Mouse (Mus musculus) heart, adult 2 months (tissue): ENCODE results near the gene Dlx1.

Experiments
- CTCF ChIP-seq: fragments of 200-600 bp; IDR thresholded peaks from 2 replicates; pipeline ENCODE4 v1.8.1; 2022; ENCODE audit warnings: antibody characterized with exemption, mild to moderate bottlenecking, moderate library complexity
- POLR2A ChIP-seq: fragments of 200-500 bp; IDR thresholded peaks from 2 replicates; pipeline ENCODE4 v1.6.1; 2011; ENCODE audit warnings: mild to moderate bottlenecking, low read depth, low read length, control low read depth; ENCODE audit not compliant: insufficient read depth

- TF ChIP-seq POLR2A: no peak
- no peak for TF ChIP-seq CTCF
Observed at GRCm38 (mm10) chr2:71526595-71527322, 1.2 kb upstream of the Dlx1 start.
